Mouse (Mus musculus) midbrain, embryonic 14.5 days (tissue): ENCODE results near the gene Mrpl42. TPM values are rescaled to one million over a fixed set of nuclear protein-coding genes. Genes with fewer than 3 reads are reported as not detected.

Experiments used
- ATAC-seq: fragments of 200-750 bp; cut with Nextera tagmentation; 2 replicates; pipeline ENCODE4 v1.8.0; 2017; ENCODE audit warnings: moderate number of reproducible peaks, moderate library complexity; ENCODE audit not compliant: low FRiP score, low TSS enrichment
- DNase-seq: peaks from one replicate; pipeline ENCODE4 v3.0.0-alpha.2; 2015
- H3K27ac ChIP-seq: fragments of 300-500 bp; sonication (generic); replicated peaks from 2 replicates; pipeline ENCODE4 v1.5.1; 2014; ENCODE audit warnings: mild to moderate bottlenecking, low read depth, low read length, moderate library complexity
- H3K27me3 ChIP-seq: fragments of 300-500 bp; sonication (generic); 2 replicates; pipeline ENCODE4 v1.6.1; 2014; ENCODE audit warnings: low read length, control low read depth, mixed read lengths; ENCODE audit not compliant: control insufficient read depth, insufficient read depth
- H3K36me3 ChIP-seq: fragments of 300-500 bp; sonication (generic); 2 replicates; pipeline ENCODE4 v1.6.1; 2014; ENCODE audit warnings: low read length, control low read depth; ENCODE audit not compliant: control insufficient read depth, insufficient read depth
- H3K4me1 ChIP-seq: fragments of 300-500 bp; sonication (generic); 2 replicates; pipeline ENCODE4 v1.6.1; 2014; ENCODE audit warnings: mild to moderate bottlenecking, antibody characterized with exemption, low read length, control low read depth; ENCODE audit not compliant: control insufficient read depth, insufficient read depth
- H3K4me2 ChIP-seq: fragments of 300-500 bp; sonication (generic); 2 replicates; pipeline ENCODE4 v1.6.1; 2014; ENCODE audit warnings: mild to moderate bottlenecking, low read length, moderate library complexity
- H3K4me3 ChIP-seq: fragments of 300-500 bp; sonication (generic); replicated peaks from 2 replicates; pipeline ENCODE4 v1.5.1; 2014; ENCODE audit warnings: low read depth, low read length
- H3K9ac ChIP-seq: fragments of 300-500 bp; sonication (generic); replicated peaks from 2 replicates; pipeline ENCODE4 v1.6.1; 2014; ENCODE audit warnings: mild to moderate bottlenecking, low read length, moderate library complexity
- H3K9me3 ChIP-seq: fragments of 300-500 bp; sonication (generic); 2 replicates; pipeline ENCODE4 v1.6.1; 2016; ENCODE audit warnings: low read length, control low read depth, mixed read lengths; ENCODE audit not compliant: control insufficient read depth
- WGBS: fragments of 180-500 bp; shearing (Covaris S2); extraction: QIAGEN DNeasy Blood & Tissue Kit; methylation state at CpG from one replicate; pipeline ENCODE4 v1.1.7; 2014; 5-methylcytosine and 5-hydroxymethylcytosine counted together
- polyA plus RNA-seq: library from polyadenylated mRNA; unstranded; fragments of >200 nt; fragmentation: Nextera tagmentation; extraction: Ambion mirVana; gene quantifications from 2 replicates; pipeline ENCODE4 v1.2.1, GENCODE M21; 2014

The Mrpl42 gene
- polyA plus RNA-seq, 1 experiment from 2014 or later: 251 TPM

DNA sequence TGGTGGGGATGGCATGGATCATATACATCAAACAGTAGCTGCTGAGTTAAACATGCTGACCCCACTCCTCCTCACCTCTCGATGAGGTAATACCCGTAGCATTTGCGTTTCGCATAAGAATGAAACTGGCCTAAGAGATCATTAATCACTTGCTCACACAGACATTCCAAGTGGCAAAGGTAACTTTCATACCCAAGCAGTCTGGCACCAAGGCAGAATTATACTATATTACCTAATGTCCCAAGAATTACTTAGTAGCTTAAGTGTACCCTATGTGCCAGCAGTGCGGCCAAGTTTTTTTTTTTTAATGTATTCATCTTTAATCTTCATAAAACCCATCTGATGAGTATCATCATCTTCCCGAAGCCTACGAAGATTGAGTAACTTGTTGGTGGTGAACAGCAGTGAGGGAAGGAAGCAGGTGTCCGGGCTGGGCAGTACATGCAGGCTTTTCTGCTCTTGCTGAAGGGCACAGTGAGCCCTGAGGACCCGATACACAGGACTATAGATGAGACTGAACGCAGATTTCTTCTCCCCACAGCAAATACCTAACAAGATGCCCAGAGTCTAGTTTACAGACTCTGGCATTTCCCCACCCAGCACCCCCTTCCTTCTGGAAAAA lies 61.9 kb downstream of the Mrpl42 start:
- H3K27ac ChIP-seq: no peak overlapping the region
- ATAC-seq: no peak
- no peaks in the 10 kb centered on the region for H3K9me3 ChIP-seq
- DNase-seq: no peak
- H3K27me3 ChIP-seq: no peaks in the 10 kb centered on the region
- no peaks in the 10 kb centered on the region for H3K36me3 ChIP-seq
- no peak overlapping the region for H3K9ac ChIP-seq
- no peak overlapping the region for H3K4me3 ChIP-seq
- no peaks in the 10 kb centered on the region for H3K4me1 ChIP-seq
- H3K4me2 ChIP-seq: no peak overlapping the region
- WGBS: 95% methylated on average over 10 of the region's 10 CpGs

DNA sequence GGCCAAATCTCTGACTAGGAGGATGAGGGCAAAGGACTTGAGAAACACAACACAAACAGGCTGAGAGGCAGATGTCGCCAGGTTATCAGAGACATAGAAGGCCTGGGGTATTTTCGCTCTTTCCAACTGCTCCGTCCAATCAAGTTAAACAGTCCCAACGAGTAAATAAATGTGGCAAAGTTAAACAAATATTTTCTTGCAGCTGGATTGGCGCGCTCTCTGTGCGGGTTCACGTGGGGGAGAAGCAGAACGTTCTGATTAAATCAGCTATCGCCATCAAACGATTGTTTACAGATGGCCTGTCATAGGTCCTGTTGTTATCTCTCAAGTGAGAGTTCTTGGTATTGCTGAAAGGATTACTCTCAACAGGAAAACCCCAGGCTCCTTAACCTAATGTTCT lies 62.8 kb downstream of the Mrpl42 start:
- 90% methylated on average over 11 of the region's 11 CpGs for WGBS

More for the DNA sequence above, 62.8 kb downstream of the Mrpl42 start:
- ATAC-seq (no peak), DNase-seq (no peak)
- Histone ChIP-seq H3K4me3 (no peak overlapping the region), H3K9ac (no peak overlapping the region), H3K4me1 (no peaks in the 10 kb centered on the region), H3K27ac (no peak overlapping the region), H3K9me3 (no peaks in the 10 kb centered on the region), H3K4me2 (no peak overlapping the region), H3K27me3 (no peaks in the 10 kb centered on the region), H3K36me3 (no peaks in the 10 kb centered on the region)

Other genes starting within 250 kb of the Mrpl42 start
- gene Cradd, start 177.8 kb downstream of the Mrpl42 start, polyA plus RNA-seq: 12.0 and 12.5 TPM in 2 replicates
- gene Socs2, start 84.8 kb downstream of the Mrpl42 start, polyA plus RNA-seq: 144 and 150 TPM in 2 replicates
- gene Ube2n, start 13.2 kb upstream of the Mrpl42 start, polyA plus RNA-seq: 341 and 383 TPM in 2 replicates
- gene Nudt4, start 62.2 kb upstream of the Mrpl42 start, polyA plus RNA-seq: 64.9 and 80.0 TPM in 2 replicates
- gene Anapc15-ps, start 171.5 kb upstream of the Mrpl42 start, polyA plus RNA-seq: not detected in 2 replicates